Mouse (Mus musculus): ENCODE measurements around the gene Gzf1. TPM values are rescaled to one million over a fixed set of nuclear protein-coding genes. Genes with fewer than 3 reads are reported as not detected.
A peak's percentile ranks its signal among the peaks of the same experiment; 100 is the strongest.

Gzf1 gene
- polyA plus RNA-seq, 1 experiment, result 8.7 TPM

- no peak overlapping the region for H3K4me3 ChIP-seq (ENCODE audit: control insufficient read depth, insufficient read depth, low read length)
- H3K36me3 ChIP-seq (ENCODE audit: control insufficient read depth, insufficient read depth, low read length), result no peaks in the 10 kb centered on the region
- TF ChIP-seq CTCF (IDR thresholded peaks at IDR 0.05; ENCODE audit: borderline replicate concordance, control insufficient read depth, extremely low read depth, insufficient read depth, low read length, poor library complexity) (no peak), POLR2A (IDR thresholded peaks at IDR 0.05; ENCODE audit: control insufficient read depth, extremely low read depth, insufficient read depth, low read length, poor library complexity) (no peak)
- H3K4me1 ChIP-seq (replicated peaks; ENCODE audit: control insufficient read depth, insufficient read depth, low read length), result no peaks in the 10 kb centered on the region
- peak; percentile 67 for DNase-seq
- 0% methylated on average over 3 of the region's 3 CpGs for WGBS
- H3K27ac ChIP-seq (ENCODE audit: control insufficient read depth, insufficient read depth, low read length), result no peak overlapping the region
- H3K27me3 ChIP-seq (ENCODE audit: control insufficient read depth, insufficient read depth, low read length), result no peaks in the 10 kb centered on the region
Measured at GRCm38 (mm10) chr2:148654961-148655360, 25.9 kb upstream of the Gzf1 start.

DNA sequence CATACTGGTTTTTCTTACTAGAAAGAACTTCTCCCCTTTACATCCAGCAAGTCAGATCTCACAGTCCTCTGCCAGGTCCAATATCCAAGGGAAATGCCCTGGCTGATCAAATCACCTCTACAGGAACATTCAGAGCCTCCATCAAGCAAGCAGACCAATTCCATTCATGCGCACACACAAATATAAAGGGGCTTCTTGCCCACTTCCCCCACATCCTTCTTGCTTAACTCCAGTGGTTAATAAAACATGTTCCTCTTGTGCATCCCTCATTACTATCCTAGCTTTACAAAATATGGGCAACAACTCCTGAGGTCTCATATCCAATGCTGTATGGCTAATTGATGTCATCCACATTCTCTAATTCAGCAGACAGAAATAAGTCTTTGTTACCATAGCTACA, 17.4 kb upstream of the Gzf1 start:
- H3K27ac ChIP-seq (ENCODE audit: control insufficient read depth, insufficient read depth, low read length), result no peak overlapping the region
- no peak for DNase-seq
- TF ChIP-seq CTCF (IDR thresholded peaks at IDR 0.05; ENCODE audit: borderline replicate concordance, control insufficient read depth, extremely low read depth, insufficient read depth, low read length, poor library complexity), result no peak
- no peak for TF ChIP-seq POLR2A (IDR thresholded peaks at IDR 0.05; ENCODE audit: control insufficient read depth, extremely low read depth, insufficient read depth, low read length, poor library complexity)
- no peaks in the 10 kb centered on the region for H3K36me3 ChIP-seq (ENCODE audit: control insufficient read depth, insufficient read depth, low read length)
- no peak overlapping the region for H3K4me3 ChIP-seq (ENCODE audit: control insufficient read depth, insufficient read depth, low read length)
- H3K27me3 ChIP-seq (ENCODE audit: control insufficient read depth, insufficient read depth, low read length), result no peaks in the 10 kb centered on the region
- WGBS, result 100% methylated on average over 1 of the region's 1 CpGs
- H3K4me1 ChIP-seq (replicated peaks; ENCODE audit: control insufficient read depth, insufficient read depth, low read length), result no peaks in the 10 kb centered on the region

GRCm38 (mm10) chr2:148672199-148673096, 8.4 kb upstream of the Gzf1 start, which contains the start of gene Nxt1:
Gene Nxt1 (plus strand): TSS chr2:148672601.
- H3K4me1 ChIP-seq (replicated peaks; ENCODE audit: control insufficient read depth, insufficient read depth, low read length), result peaks cover 4% of the 10 kb centered on the region; the same call in 1 of the 2 replicates
- under 1% methylated on average over 58 of the region's 58 CpGs for WGBS
- H3K4me3 ChIP-seq (ENCODE audit: control insufficient read depth, insufficient read depth, low read length), result peak within 1 kb of the TSS; percentile 69
- TF ChIP-seq CTCF (IDR thresholded peaks at IDR 0.05; ENCODE audit: borderline replicate concordance, control insufficient read depth, extremely low read depth, insufficient read depth, low read length, poor library complexity) (0 out of 2 replicates have a peak, but pooled peaks have one; percentile 45), POLR2A (IDR thresholded peaks at IDR 0.05; ENCODE audit: control insufficient read depth, extremely low read depth, insufficient read depth, low read length, poor library complexity) (peak; percentile 90)
- 0 out of 2 replicates have a peak within 1 kb of the TSS, but pooled peaks have one; percentile 2 for H3K27ac ChIP-seq (ENCODE audit: control insufficient read depth, insufficient read depth, low read length)
- peak; percentile 100 for DNase-seq
- peaks cover 14% of the 10 kb centered on the region for H3K36me3 ChIP-seq (ENCODE audit: control insufficient read depth, insufficient read depth, low read length)
- H3K27me3 ChIP-seq (ENCODE audit: control insufficient read depth, insufficient read depth, low read length), result no peaks in the 10 kb centered on the region

GRCm38 (mm10) chr2:148677801-148678200, 3.0 kb upstream of the Gzf1 start:
- Histone ChIP-seq H3K27me3 (ENCODE audit: control insufficient read depth, insufficient read depth, low read length) (no peaks in the 10 kb centered on the region), H3K36me3 (ENCODE audit: control insufficient read depth, insufficient read depth, low read length) (peaks cover 14% of the 10 kb centered on the region), H3K4me3 (ENCODE audit: control insufficient read depth, insufficient read depth, low read length) (no peak overlapping the region), H3K27ac (ENCODE audit: control insufficient read depth, insufficient read depth, low read length) (no peak overlapping the region), H3K4me1 (replicated peaks; ENCODE audit: control insufficient read depth, insufficient read depth, low read length) (peaks cover 13% of the 10 kb centered on the region)
- DNase-seq, result no peak
- WGBS, result 88% methylated on average over 26 of the region's 26 CpGs
- TF ChIP-seq POLR2A (IDR thresholded peaks at IDR 0.05; ENCODE audit: control insufficient read depth, extremely low read depth, insufficient read depth, low read length, poor library complexity) (no peak), CTCF (IDR thresholded peaks at IDR 0.05; ENCODE audit: borderline replicate concordance, control insufficient read depth, extremely low read depth, insufficient read depth, low read length, poor library complexity) (no peak)

GRCm38 (mm10) chr2:148679346-148679745, 1.5 kb upstream of the Gzf1 start:
- WGBS, result 87% methylated on average over 9 of the region's 9 CpGs
- DNase-seq, result no peak
- Histone ChIP-seq H3K27ac (ENCODE audit: control insufficient read depth, insufficient read depth, low read length) (no peak overlapping the region), H3K36me3 (ENCODE audit: control insufficient read depth, insufficient read depth, low read length) (peaks cover 18% of the 10 kb centered on the region), H3K4me3 (ENCODE audit: control insufficient read depth, insufficient read depth, low read length) (no peak overlapping the region), H3K4me1 (replicated peaks; ENCODE audit: control insufficient read depth, insufficient read depth, low read length) (peaks cover 9% of the 10 kb centered on the region), H3K27me3 (ENCODE audit: control insufficient read depth, insufficient read depth, low read length) (no peaks in the 10 kb centered on the region)
- TF ChIP-seq CTCF (IDR thresholded peaks at IDR 0.05; ENCODE audit: borderline replicate concordance, control insufficient read depth, extremely low read depth, insufficient read depth, low read length, poor library complexity) (no peak), POLR2A (IDR thresholded peaks at IDR 0.05; ENCODE audit: control insufficient read depth, extremely low read depth, insufficient read depth, low read length, poor library complexity) (no peak)

DNA sequence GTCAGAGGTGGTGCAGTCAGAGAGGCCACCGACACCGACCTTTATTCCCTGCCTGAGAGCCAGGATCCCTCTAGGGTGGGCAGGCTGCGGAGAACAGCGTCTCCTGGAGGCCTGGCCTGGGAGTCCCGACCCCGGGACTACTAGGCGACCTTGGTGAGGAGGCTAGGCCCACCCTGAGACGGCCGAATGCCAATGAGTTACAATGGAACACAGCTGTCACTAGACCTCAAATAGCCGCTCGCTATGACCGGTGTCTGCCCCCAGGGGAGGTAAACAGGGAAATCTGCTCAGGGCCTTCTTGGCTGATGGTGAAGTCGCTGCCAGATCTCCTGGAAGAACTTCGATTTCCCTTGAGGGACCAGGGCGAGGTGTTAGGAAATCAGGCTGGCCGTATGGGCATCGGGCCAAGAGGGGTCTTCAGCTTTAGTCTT, 653 bp downstream of the Gzf1 start:
- 16% methylated on average over 17 of the region's 17 CpGs for WGBS
- H3K4me1 ChIP-seq (replicated peaks; ENCODE audit: control insufficient read depth, insufficient read depth, low read length), result peaks cover 9% of the 10 kb centered on the region
- TF ChIP-seq POLR2A (IDR thresholded peaks at IDR 0.05; ENCODE audit: control insufficient read depth, extremely low read depth, insufficient read depth, low read length, poor library complexity), result no peak
- TF ChIP-seq CTCF (IDR thresholded peaks at IDR 0.05; ENCODE audit: borderline replicate concordance, control insufficient read depth, extremely low read depth, insufficient read depth, low read length, poor library complexity), result no peak
- H3K27me3 ChIP-seq (ENCODE audit: control insufficient read depth, insufficient read depth, low read length), result no peaks in the 10 kb centered on the region
- no peak overlapping the region for H3K27ac ChIP-seq (ENCODE audit: control insufficient read depth, insufficient read depth, low read length)
- peak overlapping the region; percentile 84 for H3K4me3 ChIP-seq (ENCODE audit: control insufficient read depth, insufficient read depth, low read length)
- DNase-seq, result peak; percentile 62
- H3K36me3 ChIP-seq (ENCODE audit: control insufficient read depth, insufficient read depth, low read length), result peaks cover 7% of the 10 kb centered on the region

Data from thymus, adult 2 months (tissue).